Mouse (Mus musculus) liver, embryonic 16.5 days (tissue): Measurements from ENCODE around the gene Ak4. TPM values are rescaled to one million over a fixed set of nuclear protein-coding genes. Genes with fewer than 3 reads are reported as not detected.

Experiments
- ATAC-seq: fragments of 200-750 bp; cut with Nextera tagmentation; 2 replicates; pipeline ENCODE4 v1.8.0; 2017; ENCODE audit warnings: low read depth, mild to moderate bottlenecking, moderate number of reproducible peaks, moderate library complexity
- H3K27ac ChIP-seq: fragments of 300-500 bp; sonication (generic); 2 replicates; pipeline ENCODE4 v1.5.1; 2014; ENCODE audit warnings: mild to moderate bottlenecking, low read length
- H3K27me3 ChIP-seq: fragments of 300-500 bp; sonication (generic); 2 replicates; pipeline ENCODE4 v1.6.1; 2014; ENCODE audit warnings: low read depth, low read length, mixed read lengths; ENCODE audit not compliant: control insufficient read depth, insufficient read depth
- H3K36me3 ChIP-seq: fragments of 300-500 bp; sonication (generic); 2 replicates; pipeline ENCODE4 v1.6.1; 2014; ENCODE audit warnings: mild to moderate bottlenecking; ENCODE audit not compliant: control insufficient read depth, insufficient read depth
- H3K4me1 ChIP-seq: fragments of 300-500 bp; sonication (generic); 2 replicates; pipeline ENCODE4 v1.6.1; 2014; ENCODE audit warnings: low read depth, low read length, mixed read lengths; ENCODE audit not compliant: control insufficient read depth
- H3K4me2 ChIP-seq: fragments of 300-500 bp; sonication (generic); 2 replicates; pipeline ENCODE4 v1.6.1; 2014; ENCODE audit warnings: low read depth, low read length, mixed read lengths
- H3K4me3 ChIP-seq: fragments of 300-500 bp; sonication (generic); 2 replicates; pipeline ENCODE4 v1.5.1; 2014; ENCODE audit warnings: low read depth, mild to moderate bottlenecking, low read length
- H3K9ac ChIP-seq: fragments of 300-500 bp; sonication (generic); 2 replicates; pipeline ENCODE4 v1.6.1; 2014; ENCODE audit warnings: low read depth, low read length
- H3K9me3 ChIP-seq: fragments of 300-500 bp; sonication (generic); replicated peaks from 2 replicates; pipeline ENCODE4 v1.6.1; 2016; ENCODE audit warnings: low read length; ENCODE audit not compliant: control insufficient read depth
- WGBS: fragments of 180-500 bp; shearing (Covaris S2); extraction: QIAGEN DNeasy Blood & Tissue Kit; methylation state at CpG from one replicate; pipeline ENCODE4 v1.1.7; 2014; ENCODE audit not compliant: insufficient replicate concordance; 5-methylcytosine and 5-hydroxymethylcytosine counted together
- polyA plus RNA-seq: library from polyadenylated mRNA; unstranded; fragments of >200 nt; fragmentation: Nextera tagmentation; extraction: Ambion mirVana; gene quantifications from 2 replicates; pipeline ENCODE4 v1.2.1, GENCODE M21; 2015

Ak4 gene
- polyA plus RNA-seq, 1 experiment from 2014 or later = 24.3 TPM

DNA sequence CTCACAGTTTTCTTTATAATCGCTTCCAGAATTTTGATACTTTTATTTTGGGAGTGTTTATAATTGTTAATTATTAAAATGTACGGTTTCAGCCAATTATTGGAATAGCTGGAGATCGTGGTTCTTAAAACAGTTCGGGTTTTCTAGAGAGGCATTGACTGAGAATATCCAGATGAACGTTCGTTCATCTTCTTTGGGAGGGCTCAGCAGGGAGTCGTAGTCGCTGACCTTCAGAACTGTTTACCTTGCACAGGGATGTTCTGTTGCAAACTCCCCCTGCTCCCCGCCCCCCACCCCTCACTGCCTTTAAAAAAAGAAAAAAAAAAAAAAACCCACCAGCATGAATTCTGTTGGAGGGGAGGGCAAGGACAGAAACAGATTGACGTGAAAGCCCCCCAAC, 89.4 kb downstream of the Ak4 start:
- Histone ChIP-seq H3K4me2 (peak overlapping the region; percentile 54), H3K4me3 (peak overlapping the region; percentile 46), H3K27ac (no peak overlapping the region), H3K4me1 (no peaks in the 10 kb centered on the region), H3K27me3 (peaks cover 13% of the 10 kb centered on the region), H3K9me3 (no peaks in the 10 kb centered on the region), H3K36me3 (no peaks in the 10 kb centered on the region), H3K9ac (no peak overlapping the region)
- ATAC-seq = no peak
- 2% methylated on average over 10 of the region's 10 CpGs for WGBS

GRCm38 (mm10) chr4:101508851-101509577, 89.9 kb downstream of the Ak4 start:
- Histone ChIP-seq H3K4me3 (peak overlapping the region; percentile 46), H3K36me3 (no peaks in the 10 kb centered on the region), H3K9ac (no peak overlapping the region; the same call in 1 of the 2 replicates), H3K27me3 (peaks cover 13% of the 10 kb centered on the region), H3K27ac (no peak overlapping the region), H3K4me2 (peak overlapping the region; percentile 54), H3K9me3 (no peaks in the 10 kb centered on the region), H3K4me1 (no peaks in the 10 kb centered on the region)
- no peak for ATAC-seq
- WGBS = 10% methylated on average over 30 of the region's 30 CpGs

- H3K27ac ChIP-seq = no peak overlapping the region
- H3K27me3 ChIP-seq = peaks cover 13% of the 10 kb centered on the region
- WGBS = 41% methylated on average over 8 of the region's 8 CpGs
- H3K9me3 ChIP-seq = no peaks in the 10 kb centered on the region
- no peaks in the 10 kb centered on the region for H3K4me1 ChIP-seq
- H3K4me3 ChIP-seq = no peak overlapping the region
- no peak overlapping the region for H3K4me2 ChIP-seq
- no peaks in the 10 kb centered on the region for H3K36me3 ChIP-seq
- H3K9ac ChIP-seq = no peak overlapping the region
- no peak for ATAC-seq
Measured at GRCm38 (mm10) chr4:101510111-101510903, 91.2 kb downstream of the Ak4 start.

GRCm38 (mm10) chr4:101510904-101511210, 91.8 kb downstream of the Ak4 start:
- WGBS = 27% methylated on average over 5 of the region's 5 CpGs

DNA sequence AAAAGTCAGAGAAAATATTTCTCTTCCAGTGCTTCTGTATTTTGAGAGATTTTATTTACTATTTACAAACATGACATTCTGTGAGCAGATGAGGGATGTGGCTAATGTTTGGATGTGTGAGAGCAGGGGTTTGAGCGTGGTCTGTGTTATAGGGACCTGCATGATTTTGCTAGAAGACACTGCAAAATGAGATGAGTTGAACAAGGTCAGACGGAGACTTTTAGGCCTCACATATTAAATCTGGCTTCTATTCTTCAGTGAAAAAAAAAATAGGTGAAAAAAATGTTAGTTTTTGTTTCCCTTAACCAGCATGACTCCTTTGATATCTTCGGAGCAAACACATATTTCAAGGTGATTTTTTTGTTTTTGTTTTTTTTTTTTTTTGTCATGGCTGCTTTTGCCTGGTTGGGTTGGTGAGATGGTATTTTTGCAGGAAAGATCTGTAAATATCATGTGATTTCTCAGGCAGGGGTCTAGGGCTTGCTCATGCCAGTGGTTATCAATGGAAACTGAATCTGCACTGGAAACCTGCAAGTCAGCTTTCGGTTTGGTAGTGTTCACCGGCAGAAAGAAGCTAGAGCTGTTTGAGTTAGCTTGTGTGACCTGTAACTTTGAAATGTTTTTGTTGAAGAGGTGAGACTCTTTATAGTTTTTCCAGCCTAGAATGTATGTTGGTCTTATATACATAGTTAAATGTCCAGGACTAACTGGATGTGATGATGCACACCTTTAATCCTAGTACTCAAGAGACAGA, 92.9 kb downstream of the Ak4 start:
- H3K9me3 ChIP-seq = no peaks in the 10 kb centered on the region
- no peak for ATAC-seq
- H3K36me3 ChIP-seq = no peaks in the 10 kb centered on the region
- WGBS = 56% methylated on average over 5 of the region's 5 CpGs
- H3K27ac ChIP-seq = no peak overlapping the region
- H3K9ac ChIP-seq = no peak overlapping the region
- H3K4me1 ChIP-seq = no peaks in the 10 kb centered on the region
- H3K4me2 ChIP-seq = no peak overlapping the region
- peaks cover 13% of the 10 kb centered on the region for H3K27me3 ChIP-seq
- no peak overlapping the region for H3K4me3 ChIP-seq

More at GRCm38 (mm10) chr4:101510904-101511210, 91.8 kb downstream of the Ak4 start:
- Histone ChIP-seq H3K27ac (no peak overlapping the region), H3K4me1 (no peaks in the 10 kb centered on the region), H3K36me3 (no peaks in the 10 kb centered on the region), H3K9me3 (no peaks in the 10 kb centered on the region), H3K27me3 (peaks cover 13% of the 10 kb centered on the region), H3K4me3 (no peak overlapping the region), H3K4me2 (no peak overlapping the region), H3K9ac (no peak overlapping the region)
- no peak for ATAC-seq

DNA sequence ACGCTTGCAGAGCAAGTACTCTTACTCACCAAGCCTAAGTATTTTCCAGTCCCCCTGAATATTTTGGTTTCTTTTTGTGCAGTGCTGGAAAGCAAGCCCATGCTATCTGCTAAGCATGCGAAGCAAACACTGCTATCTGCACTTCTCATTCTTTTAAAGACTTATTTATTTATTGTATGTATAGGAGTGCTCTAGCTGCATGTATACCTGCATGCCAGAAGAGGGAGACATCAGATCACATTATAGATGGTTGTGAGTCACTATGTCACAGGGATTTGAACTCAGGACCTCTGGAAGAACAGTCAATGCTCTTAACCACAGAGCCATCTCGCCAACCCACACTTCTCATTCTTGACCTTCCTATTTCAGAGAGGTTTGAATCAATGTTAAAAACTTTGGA, 94.2 kb downstream of the Ak4 start:
- no peak overlapping the region for H3K9ac ChIP-seq
- H3K4me3 ChIP-seq = no peak overlapping the region
- no peaks in the 10 kb centered on the region for H3K4me1 ChIP-seq
- H3K4me2 ChIP-seq = no peak overlapping the region
- no peaks in the 10 kb centered on the region for H3K9me3 ChIP-seq
- H3K27me3 ChIP-seq = peaks cover 8% of the 10 kb centered on the region
- no peak for ATAC-seq
- no peaks in the 10 kb centered on the region for H3K36me3 ChIP-seq
- WGBS = 65% methylated on average over 3 of the region's 3 CpGs
- no peak overlapping the region for H3K27ac ChIP-seq

GRCm38 (mm10) chr4:101515853-101516252, 96.8 kb downstream of the Ak4 start:
- H3K36me3 ChIP-seq = no peaks in the 10 kb centered on the region
- ATAC-seq = no peak
- no peaks in the 10 kb centered on the region for H3K4me1 ChIP-seq
- no peaks in the 10 kb centered on the region for H3K9me3 ChIP-seq
- H3K4me3 ChIP-seq = no peak overlapping the region
- WGBS = 85% methylated on average over 14 of the region's 14 CpGs
- H3K4me2 ChIP-seq = no peak overlapping the region
- no peaks in the 10 kb centered on the region for H3K27me3 ChIP-seq
- H3K9ac ChIP-seq = no peak overlapping the region
- no peak overlapping the region for H3K27ac ChIP-seq
